Mouse (Mus musculus) intestine, embryonic 16.5 days (tissue): ENCODE measurements around the gene Mtfr2. TPM values are rescaled to one million over a fixed set of nuclear protein-coding genes. Genes with fewer than 3 reads are reported as not detected.

Experiments
- ATAC-seq: fragments of 200-750 bp; cut with Nextera tagmentation; 2 replicates; pipeline ENCODE4 v1.8.0; 2017; ENCODE audit warnings: moderate TSS enrichment, moderate library complexity
- H3K27ac ChIP-seq: fragments of 300-500 bp; sonication (generic); 2 replicates; pipeline ENCODE4 v1.5.1; 2014; ENCODE audit warnings: mild to moderate bottlenecking, low read length
- H3K27me3 ChIP-seq: fragments of 300-500 bp; sonication (generic); replicated peaks from 2 replicates; pipeline ENCODE4 v1.6.1; 2014; ENCODE audit warnings: low read length, control low read depth, mixed read lengths; ENCODE audit not compliant: control insufficient read depth, insufficient read depth
- H3K36me3 ChIP-seq: fragments of 300-500 bp; sonication (generic); 2 replicates; pipeline ENCODE4 v1.6.1; 2014; ENCODE audit warnings: low read length, control low read depth; ENCODE audit not compliant: control insufficient read depth, insufficient read depth
- H3K4me1 ChIP-seq: fragments of 300-500 bp; sonication (generic); 2 replicates; pipeline ENCODE4 v1.6.1; 2014; ENCODE audit warnings: low read length, control low read depth, mixed read lengths; ENCODE audit not compliant: control insufficient read depth, insufficient read depth
- H3K4me2 ChIP-seq: fragments of 300-500 bp; sonication (generic); 2 replicates; pipeline ENCODE4 v1.6.1; 2014; ENCODE audit warnings: low read depth, low read length, control low read depth
- H3K4me3 ChIP-seq: fragments of 300-500 bp; sonication (generic); 2 replicates; pipeline ENCODE4 v1.5.1; 2014; ENCODE audit warnings: mild to moderate bottlenecking, low read length
- H3K9ac ChIP-seq: fragments of 300-500 bp; sonication (generic); 2 replicates; pipeline ENCODE4 v1.6.1; 2014; ENCODE audit warnings: low read depth, low read length
- H3K9me3 ChIP-seq: fragments of 300-500 bp; sonication (generic); 2 replicates; pipeline ENCODE4 v1.6.1; 2016; ENCODE audit warnings: low read length, control low read depth; ENCODE audit not compliant: control insufficient read depth
- WGBS: fragments of 180-500 bp; shearing (Covaris S2); extraction: QIAGEN DNeasy Blood & Tissue Kit; methylation state at CpG from one replicate; pipeline ENCODE4 v1.1.7; 2014; 5-methylcytosine and 5-hydroxymethylcytosine counted together
- polyA plus RNA-seq: library from polyadenylated mRNA; unstranded; fragments of >200 nt; fragmentation: Nextera tagmentation; extraction: Ambion mirVana; gene quantifications from 2 replicates; pipeline ENCODE4 v1.2.1, GENCODE M21; 2015

The Mtfr2 gene
- polyA plus RNA-seq, 1 experiment from 2014 or later, result 1.5 TPM

GRCm38 (mm10) chr10:20372046-20372445 is 24.5 kb downstream of the Mtfr2 start:
- WGBS, result 94% methylated on average over 5 of the region's 5 CpGs
- no peak overlapping the region for H3K4me3 ChIP-seq
- H3K4me1 ChIP-seq, result no peaks in the 10 kb centered on the region
- H3K9me3 ChIP-seq, result no peaks in the 10 kb centered on the region
- ATAC-seq, result no peak
- H3K9ac ChIP-seq, result no peak overlapping the region
- H3K27ac ChIP-seq, result no peak overlapping the region
- H3K4me2 ChIP-seq, result no peak overlapping the region
- H3K27me3 ChIP-seq, result no peaks in the 10 kb centered on the region
- no peaks in the 10 kb centered on the region for H3K36me3 ChIP-seq

- no peak for ATAC-seq
- H3K9ac ChIP-seq, result no peak overlapping the region
- H3K4me1 ChIP-seq, result no peaks in the 10 kb centered on the region
- no peaks in the 10 kb centered on the region for H3K36me3 ChIP-seq
- 85% methylated on average over 9 of the region's 9 CpGs for WGBS
- H3K27ac ChIP-seq, result no peak overlapping the region
- H3K9me3 ChIP-seq, result no peaks in the 10 kb centered on the region
- no peak overlapping the region for H3K4me3 ChIP-seq
- no peak overlapping the region for H3K4me2 ChIP-seq
- no peaks in the 10 kb centered on the region for H3K27me3 ChIP-seq
Observed at GRCm38 (mm10) chr10:20377621-20378020, 30.1 kb downstream of the Mtfr2 start.

GRCm38 (mm10) chr10:20379071-20379735 is 31.6 kb downstream of the Mtfr2 start:
- 80% methylated on average over 9 of the region's 9 CpGs for WGBS
- H3K36me3 ChIP-seq, result no peaks in the 10 kb centered on the region
- no peaks in the 10 kb centered on the region for H3K9me3 ChIP-seq
- H3K27ac ChIP-seq, result no peak overlapping the region
- H3K9ac ChIP-seq, result no peak overlapping the region
- H3K4me1 ChIP-seq, result no peaks in the 10 kb centered on the region
- no peak for ATAC-seq
- no peak overlapping the region for H3K4me2 ChIP-seq
- no peaks in the 10 kb centered on the region for H3K27me3 ChIP-seq
- H3K4me3 ChIP-seq, result no peak overlapping the region

- no peaks in the 10 kb centered on the region for H3K27me3 ChIP-seq
- no peaks in the 10 kb centered on the region for H3K4me1 ChIP-seq
- H3K36me3 ChIP-seq, result no peaks in the 10 kb centered on the region
- H3K27ac ChIP-seq, result no peak overlapping the region
- no peak overlapping the region for H3K4me2 ChIP-seq
- WGBS, result 83% methylated on average over 3 of the region's 3 CpGs
- H3K9ac ChIP-seq, result no peak overlapping the region
- ATAC-seq, result no peak
- H3K9me3 ChIP-seq, result no peaks in the 10 kb centered on the region
- H3K4me3 ChIP-seq, result no peak overlapping the region
Observed at GRCm38 (mm10) chr10:20380798-20381197, 33.2 kb downstream of the Mtfr2 start.

GRCm38 (mm10) chr10:20381352-20381751 is 33.8 kb downstream of the Mtfr2 start:
- Histone ChIP-seq H3K9ac (no peak overlapping the region), H3K9me3 (no peaks in the 10 kb centered on the region), H3K4me1 (no peaks in the 10 kb centered on the region), H3K4me2 (no peak overlapping the region), H3K27me3 (no peaks in the 10 kb centered on the region), H3K4me3 (no peak overlapping the region), H3K36me3 (no peaks in the 10 kb centered on the region), H3K27ac (no peak overlapping the region)
- WGBS, result 80% methylated on average over 3 of the region's 3 CpGs
- no peak for ATAC-seq

GRCm38 (mm10) chr10:20382807-20383419 is 35.3 kb downstream of the Mtfr2 start:
- no peak for ATAC-seq
- Histone ChIP-seq H3K36me3 (no peaks in the 10 kb centered on the region), H3K9me3 (no peaks in the 10 kb centered on the region), H3K27ac (no peak overlapping the region), H3K4me3 (no peak overlapping the region), H3K4me2 (no peak overlapping the region), H3K27me3 (no peaks in the 10 kb centered on the region), H3K9ac (no peak overlapping the region), H3K4me1 (no peaks in the 10 kb centered on the region)
- WGBS, result 75% methylated on average over 6 of the region's 6 CpGs

GRCm38 (mm10) chr10:20390568-20390967 is 43.0 kb downstream of the Mtfr2 start:
- H3K27me3 ChIP-seq, result no peaks in the 10 kb centered on the region
- no peak overlapping the region for H3K4me3 ChIP-seq
- no peak for ATAC-seq
- no peaks in the 10 kb centered on the region for H3K36me3 ChIP-seq
- no peaks in the 10 kb centered on the region for H3K9me3 ChIP-seq
- no peaks in the 10 kb centered on the region for H3K4me1 ChIP-seq
- 59% methylated on average over 3 of the region's 3 CpGs for WGBS
- H3K4me2 ChIP-seq, result no peak overlapping the region
- H3K27ac ChIP-seq, result no peak overlapping the region
- no peak overlapping the region for H3K9ac ChIP-seq

- Histone ChIP-seq H3K4me2 (no peak overlapping the region), H3K4me1 (no peaks in the 10 kb centered on the region), H3K36me3 (no peaks in the 10 kb centered on the region), H3K27ac (no peak overlapping the region), H3K9ac (no peak overlapping the region), H3K27me3 (no peaks in the 10 kb centered on the region), H3K4me3 (no peak overlapping the region), H3K9me3 (no peaks in the 10 kb centered on the region)
- WGBS, result 38% methylated on average over 5 of the region's 5 CpGs
- no peak for ATAC-seq
Observed at GRCm38 (mm10) chr10:20394815-20395214, 47.2 kb downstream of the Mtfr2 start.

- H3K9me3 ChIP-seq, result no peaks in the 10 kb centered on the region
Observed at GRCm38 (mm10) chr10:20395778-20396177, 48.2 kb downstream of the Mtfr2 start.

More at GRCm38 (mm10) chr10:20395778-20396177, 48.2 kb downstream of the Mtfr2 start:
- Histone ChIP-seq H3K4me3 (no peak overlapping the region), H3K9ac (no peak overlapping the region), H3K36me3 (no peaks in the 10 kb centered on the region), H3K27me3 (no peaks in the 10 kb centered on the region), H3K4me1 (no peaks in the 10 kb centered on the region), H3K27ac (no peak overlapping the region), H3K4me2 (no peak overlapping the region)
- ATAC-seq, result no peak
- WGBS, result 93% methylated on average over 3 of the region's 3 CpGs
